Mouse (Mus musculus) right cerebral cortex, postnatal 25 days (tissue): ENCODE data around the gene Rpl4.
"Not testable (repeated sequence)": the region's sequence is repeated elsewhere in the genome, so short reads cannot be mapped to it uniquely, and the experiment has no call there.

Experiments
- DNase-seq: peaks from one replicate; pipeline ENCODE4 v3.0.0; 2022

Rpl4 gene

DNA sequence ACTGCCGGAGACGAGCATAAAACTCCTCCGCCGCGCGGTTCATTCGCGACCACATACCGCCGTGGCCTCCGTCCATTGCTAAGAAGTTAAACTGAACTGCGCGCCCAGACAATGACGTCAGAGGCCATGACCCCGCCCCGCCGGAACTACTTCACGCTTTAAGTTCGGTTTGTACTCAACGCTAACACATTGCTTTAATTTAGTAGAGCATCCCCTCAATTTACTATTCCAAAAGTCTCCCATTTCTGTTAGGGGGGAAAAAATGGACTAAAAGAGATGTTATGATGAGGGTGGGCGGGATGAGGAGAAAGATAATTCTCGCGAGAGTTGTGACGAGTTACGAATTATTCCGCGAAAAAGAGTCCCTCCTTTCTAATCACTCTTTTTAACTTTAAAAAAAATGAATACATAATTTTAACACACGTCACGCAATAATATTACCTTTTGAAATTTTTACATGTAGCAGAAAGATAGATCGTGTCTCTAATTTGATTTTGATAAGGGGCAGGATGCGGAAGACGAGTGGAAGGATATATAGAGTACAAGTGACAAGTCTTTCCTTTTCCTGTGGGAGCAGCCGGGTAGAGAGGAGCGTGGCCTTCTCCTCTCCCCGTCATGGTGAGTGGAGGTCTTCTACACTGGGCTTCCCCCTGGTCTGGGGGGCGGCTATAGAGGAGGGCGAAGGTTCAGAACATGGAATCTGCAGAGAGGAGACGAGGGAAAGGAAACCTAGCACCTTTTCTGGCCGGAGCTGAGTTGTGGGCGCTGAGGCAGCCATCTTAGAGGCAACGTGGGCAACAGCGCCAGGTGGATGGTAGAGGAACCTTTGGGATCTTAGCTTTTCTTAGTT, at the start of gene Rpl4, which contains the start of gene Zwilch:
Rpl4 (plus strand) TSS at position 560 of the 850 bp plus-strand sequence.
Zwilch (minus strand) TSS at position 289 of the 850 bp plus-strand sequence.
- peak; percentile 76 for DNase-seq

DNA sequence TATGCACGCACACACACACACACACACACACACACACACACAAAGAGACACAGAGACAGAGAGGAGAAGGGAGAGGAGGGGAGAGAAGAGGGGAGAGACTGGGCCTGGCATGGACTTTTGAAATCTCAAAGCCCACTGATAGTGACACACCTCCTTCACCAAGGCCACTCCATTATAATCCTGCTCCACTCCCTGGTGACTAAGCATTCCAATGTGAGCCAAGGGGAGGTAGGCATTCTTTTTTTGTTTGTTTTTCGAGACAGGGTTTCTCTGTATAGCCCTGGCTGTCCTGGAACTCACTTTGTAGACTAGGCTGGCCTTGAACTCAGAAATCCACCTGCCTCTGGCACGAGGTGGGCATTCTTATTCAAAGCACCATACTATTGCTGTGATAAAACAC, 48.3 kb upstream of the Rpl4 start:
- DNase-seq = not testable (repeated sequence)

DNA sequence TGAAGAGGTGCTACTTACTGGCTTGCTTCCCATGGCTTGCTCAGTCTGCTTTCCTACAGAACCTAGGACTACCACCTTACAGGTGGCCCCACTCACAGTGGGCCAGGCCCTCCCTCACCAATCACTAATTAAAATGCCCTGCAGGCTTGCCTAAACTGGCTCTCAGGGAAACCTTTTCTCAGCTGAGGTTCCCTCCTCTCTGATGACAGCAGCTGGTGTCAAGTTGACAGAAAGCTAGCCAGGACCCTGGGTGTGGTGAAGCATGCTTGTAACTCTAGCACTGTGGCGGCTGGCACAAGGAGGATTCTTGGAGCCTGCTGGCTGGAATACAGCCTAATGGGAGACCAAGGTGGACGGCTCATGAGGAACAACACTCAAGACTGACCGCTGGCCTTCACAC, 47.9 kb upstream of the Rpl4 start:
- DNase-seq = no peak

DNA sequence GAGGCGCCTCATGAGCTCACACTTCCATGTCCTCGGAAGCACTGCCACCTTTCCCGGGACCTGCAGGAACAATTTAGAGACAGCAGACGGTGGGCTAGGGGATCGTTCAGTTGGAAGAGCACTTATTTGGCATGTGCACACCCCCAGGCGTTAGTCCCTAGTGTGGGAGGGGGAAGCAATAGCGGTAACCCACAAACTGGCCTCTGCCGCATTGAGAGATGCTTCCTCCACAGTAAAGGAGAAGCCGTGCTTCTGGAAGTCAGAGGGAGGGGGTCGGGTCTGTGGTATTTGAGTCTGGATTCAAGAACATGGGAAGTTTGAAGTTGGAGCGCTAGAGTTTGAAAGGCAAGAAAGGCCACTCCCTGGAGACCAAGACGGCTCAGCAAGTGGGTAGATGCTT, 47.1 kb upstream of the Rpl4 start:
- no peak for DNase-seq

DNA sequence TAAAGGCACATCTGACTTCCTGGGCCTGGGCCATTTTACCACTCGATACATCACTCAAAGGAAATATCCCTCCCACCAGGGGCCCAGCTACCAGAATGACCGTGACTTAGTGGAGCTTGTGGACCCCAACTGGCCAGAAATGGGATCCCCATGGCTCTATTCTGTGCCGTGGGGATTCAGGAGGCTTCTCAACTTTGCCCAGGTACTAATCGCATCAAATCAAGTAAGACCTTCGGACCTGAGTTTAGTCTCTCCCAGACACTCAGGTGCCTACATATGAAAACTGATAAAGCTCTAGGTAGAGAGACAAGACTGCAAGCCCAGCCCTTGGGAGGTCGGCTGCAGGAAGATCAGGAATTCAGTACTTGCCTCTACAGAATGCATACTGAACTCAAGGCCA, 41.6 kb upstream of the Rpl4 start:
- DNase-seq = no peak

DNA sequence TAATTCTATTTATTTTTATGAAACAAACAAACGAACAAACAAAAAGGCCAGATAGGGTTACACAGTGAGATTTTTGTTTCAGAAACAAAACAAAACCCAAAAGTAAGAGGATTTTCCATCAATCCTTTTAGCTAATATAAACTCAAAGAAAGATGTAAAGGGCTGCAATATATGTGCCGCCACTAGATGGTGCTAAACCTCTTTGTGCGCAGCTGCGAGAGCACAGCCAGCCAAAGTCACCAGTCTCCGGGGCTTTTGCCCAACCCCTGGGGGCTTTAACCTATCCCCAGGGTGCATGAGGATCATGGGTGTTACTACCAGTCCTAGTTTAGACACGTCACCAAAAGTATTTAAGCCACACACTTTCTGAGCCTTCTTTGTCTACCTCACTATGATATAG, 34.3 kb upstream of the Rpl4 start:
- peak; percentile 13 for DNase-seq

DNA sequence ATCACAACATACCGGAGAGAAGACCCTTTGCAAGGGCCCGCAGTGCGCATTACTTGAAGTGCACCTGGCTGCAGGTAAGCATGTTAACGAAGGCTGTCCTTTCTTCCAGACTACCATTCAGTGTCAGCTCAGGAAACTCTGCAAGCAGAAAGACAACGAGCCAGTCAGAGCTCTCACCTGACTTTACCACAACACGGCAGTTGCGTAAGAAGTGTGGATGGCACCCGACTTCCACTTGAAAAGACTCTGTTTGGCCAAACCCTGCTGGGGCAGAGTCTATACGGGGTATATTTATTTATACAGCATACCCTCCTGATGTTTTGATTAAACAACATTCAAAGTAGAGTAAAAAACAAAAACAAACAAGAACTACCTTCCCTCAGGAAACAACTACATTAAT, 33.3 kb upstream of the Rpl4 start:
- DNase-seq = no peak

DNA sequence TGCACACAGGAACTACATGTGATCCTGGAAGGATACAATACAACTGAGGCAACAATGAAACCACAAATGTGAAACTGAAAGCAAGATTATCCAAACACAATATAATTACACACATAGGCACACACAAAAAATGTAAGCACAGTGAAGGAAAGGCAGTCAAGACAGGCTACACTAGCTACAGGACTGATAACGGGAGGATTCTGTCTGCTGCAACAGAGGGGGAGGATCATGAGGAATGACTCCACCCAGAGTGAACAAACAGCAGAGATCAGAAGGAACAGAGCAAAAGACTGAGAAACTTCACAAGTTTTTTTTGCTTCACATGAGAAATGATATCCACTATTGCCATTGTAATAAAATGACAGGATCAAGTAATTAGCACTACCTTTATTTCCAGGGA, 16.5 kb upstream of the Rpl4 start:
- DNase-seq = no peak

DNA sequence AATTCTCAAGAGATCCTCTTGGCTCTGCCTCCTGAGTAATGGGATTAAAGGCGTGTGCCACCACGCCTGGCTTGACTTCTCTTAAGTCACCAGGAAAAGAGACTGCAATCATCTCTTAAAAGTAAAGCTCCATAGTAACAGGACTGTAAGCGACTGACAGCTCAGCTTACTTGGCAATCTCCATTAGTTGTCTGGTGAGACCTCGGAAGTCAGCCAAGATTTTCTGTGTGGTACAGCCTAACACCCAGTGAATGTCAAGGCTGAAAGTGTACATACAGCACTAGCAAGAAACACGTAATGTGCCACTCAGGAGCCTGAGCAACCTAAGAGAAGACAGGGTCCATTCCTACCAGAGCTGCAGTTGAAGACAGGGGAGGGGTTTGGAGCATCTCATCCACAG, 12.7 kb upstream of the Rpl4 start:
- DNase-seq = no peak

DNA sequence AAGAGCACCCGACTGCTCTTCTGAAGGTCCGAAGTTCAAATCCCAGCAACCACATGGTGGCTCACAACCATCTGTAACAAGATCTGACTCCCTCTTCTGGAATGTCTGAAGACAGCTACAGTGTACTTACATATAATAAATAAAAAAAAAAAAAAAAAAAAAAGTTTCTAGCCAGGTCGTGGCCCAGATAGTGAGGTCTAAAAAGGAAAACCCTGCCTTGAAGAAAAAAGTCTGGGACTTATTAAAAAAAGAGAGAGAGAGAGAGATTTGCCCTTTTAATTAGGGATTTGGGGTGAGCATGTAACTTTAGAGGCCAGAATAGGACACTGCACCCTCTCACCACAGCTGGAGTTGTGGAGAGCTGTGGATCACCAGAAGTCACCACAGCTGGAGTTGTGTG, 3.2 kb upstream of the Rpl4 start:
- not testable (repeated sequence) for DNase-seq

DNA sequence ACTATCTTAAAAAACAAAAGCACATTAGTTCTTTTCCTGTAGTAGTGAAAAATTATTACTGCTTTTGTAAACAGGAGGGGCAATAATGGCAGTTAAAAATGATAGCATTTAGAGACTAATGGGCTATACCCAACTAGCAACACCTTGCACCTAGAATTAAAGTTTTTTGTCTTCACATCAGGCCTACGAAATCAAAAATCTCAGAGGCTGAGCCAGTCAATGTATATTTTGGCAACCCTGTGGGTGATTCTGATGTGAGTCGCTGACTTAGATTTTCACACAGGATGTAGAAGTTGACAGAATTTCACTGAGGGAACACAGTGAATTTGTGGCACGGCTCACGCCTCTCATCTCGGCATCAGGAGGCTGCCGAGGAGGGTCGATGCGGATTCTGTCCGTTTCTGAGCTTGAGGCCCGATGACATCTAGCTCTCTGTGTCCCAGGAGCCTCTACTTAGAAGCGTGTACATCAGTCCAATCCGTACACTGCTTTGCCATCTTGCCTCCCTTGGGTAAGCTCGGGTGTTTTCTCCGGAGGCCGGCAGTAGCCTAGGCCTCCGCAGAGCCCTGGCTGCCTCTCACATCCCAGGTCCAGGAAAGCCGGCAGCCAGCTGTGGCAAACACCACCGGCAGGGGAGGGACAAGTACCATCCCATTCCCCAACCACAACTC, 895 bp upstream of the Rpl4 start:
- no peak for DNase-seq

DNA sequence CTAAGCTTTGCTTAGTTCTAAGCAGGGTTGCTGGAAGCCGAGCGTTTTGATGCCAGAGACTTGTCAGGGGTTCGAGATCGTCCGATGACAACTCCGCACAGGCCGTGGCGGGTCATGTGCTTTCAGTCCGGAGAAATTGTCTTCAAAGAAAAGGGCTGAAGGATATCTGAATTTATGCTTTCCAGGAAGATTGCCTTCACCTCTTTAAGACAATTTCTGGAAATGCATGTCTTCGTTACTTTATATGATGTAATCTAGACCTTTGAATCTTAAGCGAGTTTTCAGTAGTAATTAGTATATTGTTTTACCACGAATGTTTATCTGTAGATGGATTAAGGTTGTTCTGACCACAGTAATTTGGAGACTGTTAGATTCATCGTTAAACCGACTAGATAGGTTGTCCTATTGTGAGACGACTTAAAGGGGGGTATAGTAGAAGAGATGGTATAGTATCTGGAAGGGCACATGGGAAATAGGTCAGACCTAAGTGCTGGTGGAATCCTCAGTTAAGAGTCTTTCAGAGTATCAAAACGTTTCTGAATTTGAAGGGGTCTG, 568 bp downstream of the Rpl4 start:
- no peak for DNase-seq

DNA sequence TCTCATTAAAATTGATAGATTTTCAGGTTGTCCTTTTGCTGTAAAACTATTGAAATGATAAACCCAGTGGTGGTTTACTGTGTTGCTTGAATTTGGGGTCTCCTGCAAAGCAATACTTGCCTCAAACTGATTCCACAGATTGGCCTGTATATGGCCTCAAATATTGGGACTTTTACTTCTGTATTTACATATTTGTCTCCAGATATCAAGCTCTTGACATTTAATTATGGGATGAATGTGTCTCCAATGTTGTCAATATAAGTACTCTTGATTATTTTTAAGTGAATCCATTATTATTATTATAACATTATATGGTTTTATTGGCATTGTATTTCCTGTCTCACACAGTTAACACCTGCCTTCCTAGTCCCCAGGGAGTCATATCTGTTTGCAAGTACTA, 1.2 kb downstream of the Rpl4 start:
- no peak for DNase-seq

DNA sequence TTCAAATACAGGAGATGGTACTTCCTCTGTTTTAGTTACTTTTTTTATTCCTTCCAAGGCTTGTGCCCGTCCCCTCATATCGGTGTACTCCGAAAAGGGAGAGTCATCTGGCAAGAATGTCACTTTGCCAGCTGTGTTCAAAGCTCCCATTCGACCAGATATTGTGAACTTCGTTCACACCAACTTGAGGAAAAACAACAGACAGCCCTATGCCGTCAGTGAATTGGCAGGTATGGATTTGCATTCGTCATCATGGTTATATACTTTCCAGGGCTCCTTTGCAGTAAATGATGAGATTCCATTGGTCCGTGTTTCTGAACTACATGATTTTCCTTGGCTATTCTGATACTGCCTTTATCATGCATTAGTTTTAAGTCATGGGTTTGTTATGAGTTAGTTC, 1.6 kb downstream of the Rpl4 start:
- DNase-seq = no peak

DNA sequence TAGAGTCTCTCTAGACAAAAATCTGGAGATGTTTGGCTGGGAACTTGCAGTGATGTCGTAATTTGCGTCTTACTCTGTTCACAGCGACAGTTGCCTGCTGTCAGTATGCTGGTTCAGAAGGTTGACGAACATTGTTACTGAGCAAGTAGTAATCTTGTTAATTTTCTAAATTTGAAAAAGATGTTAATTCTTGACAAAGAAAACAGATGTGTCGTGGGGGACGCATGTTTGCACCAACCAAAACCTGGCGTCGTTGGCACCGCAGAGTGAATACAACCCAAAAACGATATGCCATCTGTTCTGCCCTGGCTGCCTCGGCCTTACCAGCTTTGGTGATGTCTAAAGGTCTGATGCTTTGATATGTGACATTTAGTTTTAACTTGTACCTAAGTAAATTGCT, 2.2 kb downstream of the Rpl4 start:
- DNase-seq = no peak

DNA sequence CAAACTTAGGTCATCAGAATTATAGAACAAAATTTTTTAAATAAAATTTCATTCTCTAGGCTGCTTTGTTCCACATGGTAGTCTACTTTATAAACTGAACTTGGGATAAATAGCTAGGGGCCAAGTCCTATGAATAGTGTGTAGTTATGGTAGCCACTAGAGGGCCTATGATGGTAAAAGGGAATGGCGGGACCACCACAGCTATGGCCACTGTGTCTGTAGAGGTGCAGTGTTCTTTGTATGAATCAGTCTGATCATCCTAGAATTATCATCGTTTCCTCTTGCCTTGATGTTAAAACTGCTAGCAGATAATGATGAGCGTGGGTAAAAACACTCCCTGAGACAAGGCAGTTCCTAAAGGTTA, 5.4 kb downstream of the Rpl4 start:
- DNase-seq = no peak

DNA sequence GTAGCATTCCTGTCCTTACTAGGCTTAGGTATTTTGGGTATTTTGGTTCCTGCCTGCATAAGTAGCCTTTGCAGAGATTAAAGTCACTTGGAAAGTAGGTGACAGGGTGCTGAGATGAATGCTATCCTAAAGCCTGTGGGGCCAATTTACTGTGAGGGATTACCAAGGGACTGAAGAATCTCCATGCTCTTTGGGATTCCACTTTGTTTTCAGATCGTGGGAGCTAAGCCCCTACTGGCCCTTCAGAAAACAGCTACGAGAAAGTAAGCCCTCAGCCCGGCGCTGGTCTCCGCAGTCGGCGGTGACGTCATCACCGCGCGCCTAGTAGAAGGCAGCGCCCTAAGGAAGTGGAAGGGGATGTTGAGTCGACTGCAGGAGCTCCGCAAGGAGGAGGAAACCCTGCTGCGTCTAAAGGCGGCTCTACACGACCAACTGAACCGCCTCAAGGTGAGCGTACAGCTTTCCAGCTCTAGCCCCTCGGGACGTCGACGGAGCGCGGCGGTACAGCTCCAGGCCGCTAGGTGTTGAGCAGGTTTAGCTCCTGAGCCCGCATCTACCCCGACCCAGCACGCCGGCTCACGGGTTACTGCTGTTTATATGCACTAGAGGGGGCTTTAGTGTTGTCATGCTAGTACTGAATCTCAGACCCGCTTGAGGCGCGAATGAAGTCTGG, 5.9 kb downstream of the Rpl4 start, which contains the start of gene Snapc5:
Snapc5 (plus strand) TSS at position 301 of the 673 bp plus-strand sequence.
- peak; percentile 92 for DNase-seq

DNA sequence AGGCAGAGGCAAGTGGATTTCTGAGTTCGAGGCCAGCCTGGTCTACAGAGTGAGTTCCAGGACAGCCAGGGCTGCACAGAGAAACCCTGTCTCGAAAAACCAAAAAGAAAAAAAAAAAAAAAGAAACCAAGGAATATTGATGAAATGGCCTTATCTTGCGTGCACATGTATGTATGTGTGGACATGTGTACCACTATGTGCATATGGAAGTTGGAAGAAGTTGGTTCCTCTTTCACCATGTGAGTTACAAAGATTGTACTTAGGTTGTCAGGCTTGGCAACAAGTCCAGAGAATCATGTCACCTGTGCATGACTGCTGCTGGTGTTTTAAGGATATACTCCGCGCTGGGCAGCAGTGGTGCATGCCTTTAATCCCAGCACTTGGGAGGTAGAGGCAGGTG, 10.1 kb downstream of the Rpl4 start:
- not testable (repeated sequence) for DNase-seq

DNA sequence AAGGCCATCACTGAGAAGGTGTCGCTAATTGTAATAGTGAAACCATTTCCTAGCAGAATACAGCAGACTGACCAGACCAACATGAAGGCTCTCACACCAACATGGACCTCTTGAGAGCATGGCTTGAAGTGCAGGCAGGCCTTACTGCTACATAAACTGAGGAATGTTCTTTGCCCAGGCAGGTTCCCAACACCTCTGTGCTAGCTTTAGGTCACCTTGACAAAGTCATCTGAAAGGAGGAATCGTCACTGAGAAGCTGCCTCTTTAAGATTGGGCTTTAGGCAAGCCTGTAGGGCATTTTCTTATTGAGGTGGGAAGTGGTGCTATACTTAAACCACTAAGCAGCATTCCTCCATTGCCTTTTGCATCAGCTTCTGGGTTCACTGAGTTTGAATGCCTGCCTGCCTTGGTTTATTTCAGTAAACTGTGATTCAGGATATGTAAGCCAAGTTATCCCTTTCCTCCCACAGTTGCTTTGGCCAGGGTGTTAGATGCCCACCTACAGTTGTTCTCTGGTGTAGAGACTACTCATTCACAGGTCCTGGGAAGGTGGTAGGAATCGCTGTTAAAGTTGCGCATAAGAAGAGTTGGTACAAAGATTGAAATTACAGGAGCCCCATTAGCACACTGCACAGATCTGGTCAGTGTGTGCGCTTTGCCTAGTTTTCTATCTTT, 11.1 kb downstream of the Rpl4 start:
- DNase-seq = no peak

DNA sequence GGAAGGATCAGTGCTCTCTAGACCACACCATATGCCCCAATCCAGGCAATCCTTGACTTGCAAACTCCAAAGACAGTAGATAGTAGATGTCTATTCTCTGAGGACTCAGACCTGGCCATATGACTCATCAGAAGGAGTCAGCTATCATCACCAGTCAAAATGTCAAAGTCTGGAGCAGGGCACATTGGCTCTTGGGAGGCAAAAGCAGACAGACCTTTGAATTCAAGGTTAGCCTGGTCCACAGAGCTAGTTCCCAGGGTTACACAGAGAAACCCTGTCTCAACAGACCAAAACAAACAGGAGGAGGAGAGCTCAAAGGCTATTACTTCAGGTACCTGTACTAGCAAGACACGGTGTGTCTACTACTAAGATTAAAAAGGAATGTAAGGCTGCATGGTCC, 20.7 kb downstream of the Rpl4 start:
- no peak for DNase-seq

DNA sequence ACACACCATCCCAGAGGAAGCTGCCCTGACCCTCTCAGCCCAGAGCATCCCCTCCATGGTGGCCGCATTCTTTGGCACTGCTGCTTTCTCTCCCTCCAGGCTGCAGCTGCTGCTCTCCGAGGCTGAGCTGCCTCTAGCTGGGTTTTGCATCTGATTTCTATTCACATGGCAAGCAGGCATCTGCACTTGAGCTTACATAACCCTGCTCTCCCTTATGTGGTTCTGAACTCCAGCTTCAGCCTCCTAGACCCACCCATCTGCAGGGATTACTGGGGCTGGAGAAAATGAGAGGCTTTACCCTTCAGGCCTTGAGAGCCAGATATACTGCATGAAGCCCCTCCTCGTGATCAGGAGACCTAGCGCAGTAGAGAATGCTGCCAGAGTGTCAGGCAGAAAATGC, 22.4 kb downstream of the Rpl4 start:
- peak; percentile 72 for DNase-seq

DNA sequence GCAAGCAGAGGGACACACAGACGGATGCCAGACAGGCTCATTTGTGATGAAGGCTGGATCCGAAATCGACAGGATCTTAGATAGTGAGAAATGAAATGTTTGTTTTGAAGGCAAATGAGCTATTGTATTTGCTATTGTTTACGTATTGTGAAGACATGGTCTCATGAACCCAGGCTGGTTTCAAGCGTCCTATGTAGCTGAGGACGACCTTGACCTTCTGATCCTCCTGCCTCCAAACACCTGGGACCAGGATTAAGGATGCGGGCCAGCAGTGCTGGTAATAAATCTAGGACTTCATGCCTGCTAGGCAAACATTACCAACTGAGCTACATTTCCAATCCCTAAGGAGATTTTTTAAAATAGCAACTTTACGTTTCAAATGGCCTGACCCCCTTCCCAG, 24.3 kb downstream of the Rpl4 start:
- DNase-seq = no peak
